Mouse (Mus musculus) bone marrow, adult 2 months (tissue): ENCODE measurements around the gene Twf2. TPM values are rescaled to one million over a fixed set of nuclear protein-coding genes. Genes with fewer than 3 reads are reported as not detected.

ENCODE experiments used
- H3K27ac ChIP-seq: fragments of 200-500 bp; 2 replicates; pipeline ENCODE4 v1.5.1; 2012; ENCODE audit warnings: low read depth, mild to moderate bottlenecking, control low read depth, inconsistent platforms, low read length; ENCODE audit not compliant: control insufficient read depth, poor library complexity, insufficient read depth
- H3K4me1 ChIP-seq: fragments of 200-500 bp; 2 replicates; pipeline ENCODE4 v1.6.1; 2011; ENCODE audit warnings: low read length; ENCODE audit not compliant: control insufficient read depth, insufficient read depth
- H3K4me3 ChIP-seq: fragments of 200-500 bp; replicated peaks from 2 replicates; pipeline ENCODE3; 2011; ENCODE audit warnings: mild to moderate bottlenecking, low read depth, low read length, control low read depth; ENCODE audit not compliant: control insufficient read depth
- CTCF ChIP-seq: fragments of 200-500 bp; IDR thresholded peaks from 2 replicates; pipeline ENCODE4 v1.5.1; 2011; ENCODE audit warnings: low read length, control low read depth; ENCODE audit not compliant: control insufficient read depth, insufficient read depth
- POLR2A ChIP-seq: fragments of 200-500 bp; IDR thresholded peaks from 2 replicates; pipeline ENCODE4 v1.6.1; 2011; ENCODE audit warnings: low read depth, mild to moderate bottlenecking, control low read depth, low read length, borderline replicate concordance; ENCODE audit not compliant: control insufficient read depth
- WGBS: fragments of 180-500 bp; shearing (Covaris S2); methylation state at CpG from one replicate; pipeline ENCODE4 v1.1.7; 2018; 5-methylcytosine and 5-hydroxymethylcytosine counted together
- polyA plus RNA-seq: library from polyadenylated mRNA; stranded (reverse); fragments of >200 nt; gene quantifications from 2 replicates; pipeline ENCODE4 v1.2.4, GENCODE M21; 2011; ENCODE audit warnings: low replicate concordance; ENCODE audit not compliant: missing spikeins, insufficient read depth, insufficient read length

The Twf2 gene
- polyA plus RNA-seq, 1 experiment, result 63.2 TPM

GRCm38 (mm10) chr9:106210853-106211609 is 8.1 kb downstream of the Twf2 start:
- H3K4me3 ChIP-seq, result no peak overlapping the region
- H3K4me1 ChIP-seq, result no peaks in the 10 kb centered on the region; the same call in none of the 2 replicates
- TF ChIP-seq POLR2A (no peak), CTCF (no peak)
- 74% methylated on average over 9 of the region's 9 CpGs for WGBS
- H3K27ac ChIP-seq, result no peak overlapping the region

GRCm38 (mm10) chr9:106211680-106212593 is 9.0 kb downstream of the Twf2 start:
- H3K4me3 ChIP-seq, result no peak overlapping the region
- H3K4me1 ChIP-seq, result no peaks in the 10 kb centered on the region; the same call in none of the 2 replicates
- peak overlapping the region; percentile 25; the same call in 1 of the 2 replicates for H3K27ac ChIP-seq
- 0 out of 2 replicates have a peak, but pooled peaks have one; percentile 41 for TF ChIP-seq POLR2A
- TF ChIP-seq CTCF, result peak; percentile 99
- 44% methylated on average over 37 of the region's 37 CpGs for WGBS

GRCm38 (mm10) chr9:106212594-106212981 is 9.7 kb downstream of the Twf2 start:
- TF ChIP-seq CTCF, result no peak
- no peak for TF ChIP-seq POLR2A
- 93% methylated on average over 12 of the region's 12 CpGs for WGBS
- H3K4me1 ChIP-seq, result no peaks in the 10 kb centered on the region; the same call in none of the 2 replicates
- no peak overlapping the region for H3K4me3 ChIP-seq
- no peak overlapping the region for H3K27ac ChIP-seq

- no peak overlapping the region for H3K4me3 ChIP-seq
- peak; percentile 22; the same call in 1 of the 2 replicates for TF ChIP-seq CTCF
- no peak for TF ChIP-seq POLR2A
- H3K4me1 ChIP-seq, result no peaks in the 10 kb centered on the region; the same call in none of the 2 replicates
- H3K27ac ChIP-seq, result no peak overlapping the region
- WGBS, result 44% methylated on average over 6 of the region's 6 CpGs
These were observed 12.6 kb downstream of the Twf2 start for GRCm38 (mm10) chr9:106215341-106216125.

GRCm38 (mm10) chr9:106216971-106217370 is 14.1 kb downstream of the Twf2 start:
- H3K27ac ChIP-seq, result no peak overlapping the region
- no peak overlapping the region for H3K4me3 ChIP-seq
- peaks cover 6% of the 10 kb centered on the region for H3K4me1 ChIP-seq
- 82% methylated on average over 7 of the region's 7 CpGs for WGBS
- TF ChIP-seq CTCF, result no peak
- TF ChIP-seq POLR2A, result no peak

- 72% methylated on average over 8 of the region's 8 CpGs for WGBS
- no peak overlapping the region for H3K27ac ChIP-seq
These were observed 18.1 kb downstream of the Twf2 start for GRCm38 (mm10) chr9:106220894-106221523.

GRCm38 (mm10) chr9:106222261-106222851 is 19.4 kb downstream of the Twf2 start, which contains the start of gene Tlr9:
TSS of gene Tlr9 (plus strand) at chr9:106222598.
- WGBS, result 2% methylated on average over 4 of the region's 4 CpGs

More at GRCm38 (mm10) chr9:106220894-106221523, 18.1 kb downstream of the Twf2 start:
- TF ChIP-seq CTCF (no peak), POLR2A (no peak)
- Histone ChIP-seq H3K4me1 (peaks cover 13% of the 10 kb centered on the region), H3K4me3 (no peak overlapping the region)

More at GRCm38 (mm10) chr9:106222261-106222851, 19.4 kb downstream of the Twf2 start, which contains the start of gene Tlr9:
- Histone ChIP-seq H3K4me1 (peaks cover 13% of the 10 kb centered on the region), H3K4me3 (peak within 1 kb of the TSS; percentile 67), H3K27ac (peak within 1 kb of the TSS; percentile 88)
- TF ChIP-seq POLR2A (0 out of 2 replicates have a peak, but pooled peaks have one; percentile 14), CTCF (no peak)
